Mouse (Mus musculus) liver (tissue): ENCODE results near the gene Capza1.
A peak's percentile ranks its signal among the peaks of the same experiment; 100 is the strongest.
"Not testable (repeated sequence)": the region's sequence is repeated elsewhere in the genome, so short reads cannot be mapped to it uniquely, and the experiment has no call there.

Source experiments
- DNase-seq: peaks from one replicate; pipeline ENCODE4 v3.0.0-alpha.2; 2020; ENCODE audit warnings: mixed read lengths

The Capza1 gene

DNA sequence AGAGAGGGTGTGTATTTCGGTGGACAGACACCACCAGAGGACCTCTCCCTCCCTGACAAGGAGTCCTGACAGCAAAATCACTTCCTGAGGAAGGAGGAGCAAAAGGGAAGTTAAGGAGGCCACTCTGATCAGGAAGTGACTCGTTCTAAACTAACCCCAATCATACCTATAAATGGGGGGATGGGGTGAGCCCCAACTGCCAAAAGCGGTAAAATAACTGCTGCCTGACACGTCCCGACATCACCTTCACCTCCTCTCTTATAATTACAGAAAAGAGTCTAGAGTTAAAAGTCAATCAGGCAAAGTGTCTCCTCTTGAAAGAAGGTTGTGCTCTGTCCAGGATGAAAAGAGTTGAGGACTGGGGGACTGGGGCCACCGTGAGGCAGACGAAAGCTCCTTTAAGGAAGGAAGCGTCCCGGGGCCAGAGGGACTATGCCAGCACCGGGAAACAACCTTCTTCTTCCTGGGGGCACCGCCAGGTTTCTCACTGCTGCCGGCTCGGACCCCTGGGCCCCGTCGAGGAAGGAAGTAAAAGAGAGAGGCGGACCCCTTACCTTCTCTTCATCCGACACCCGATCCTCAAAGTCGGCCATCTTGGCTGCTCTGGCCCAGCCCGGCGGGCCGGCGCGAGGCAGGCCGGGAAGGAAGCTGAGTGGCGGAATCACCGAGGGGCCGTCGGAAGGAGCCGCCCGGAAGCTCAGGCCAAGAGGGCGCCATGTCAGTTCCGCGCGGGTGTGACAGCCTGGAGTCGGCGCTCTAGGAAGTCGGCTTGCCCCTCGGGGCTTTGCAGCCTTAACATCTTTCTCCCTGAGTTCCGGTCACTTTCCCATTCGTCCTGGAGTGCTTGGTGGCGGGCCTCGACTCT is at the start of gene Capza1, which contains the start of gene St7l:
Gene Capza1 (minus strand): TSS at position 720 of the 865 bp plus-strand sequence.
Gene St7l (plus strand): TSS at position 220 of the 865 bp plus-strand sequence.
- peak; percentile 92 for DNase-seq

DNA sequence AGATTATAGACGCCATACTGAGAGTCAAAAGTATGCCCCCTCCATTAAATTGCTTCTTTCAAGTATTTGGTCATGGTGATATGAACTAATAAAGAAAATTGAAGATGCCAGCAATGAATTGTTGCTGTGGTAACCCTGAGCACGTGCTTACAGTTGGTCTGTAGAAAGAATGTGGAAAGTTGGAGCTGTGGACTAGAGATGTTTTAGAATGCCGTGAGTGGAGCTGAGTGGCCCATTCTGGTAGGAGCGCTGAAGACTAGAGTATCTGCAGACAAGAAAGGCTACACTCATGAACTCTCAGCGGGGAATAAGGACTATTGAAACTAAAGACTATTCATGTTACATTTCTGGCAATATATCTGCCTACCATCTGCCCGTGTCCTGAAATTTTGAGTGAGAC is 44.9 kb upstream of the Capza1 start:
- no peak for DNase-seq

DNA sequence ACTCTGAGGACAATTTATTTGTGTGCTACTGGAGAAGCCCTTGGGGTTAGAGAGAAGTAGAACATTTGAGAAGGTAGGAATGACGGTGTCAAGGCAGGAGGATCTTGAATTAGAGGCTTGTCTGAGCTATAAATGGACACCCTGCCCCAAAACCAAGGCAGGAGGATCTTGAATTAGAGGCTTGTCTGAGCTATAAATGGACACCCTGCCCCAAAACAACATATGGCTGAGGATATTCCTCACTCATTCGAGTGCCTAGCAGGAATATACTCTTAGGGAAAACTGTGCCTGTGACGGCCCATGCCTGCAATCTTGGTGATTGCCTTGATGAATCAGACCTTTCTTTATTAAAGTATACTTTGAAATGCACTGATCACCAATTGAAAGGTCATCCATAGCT is 41.7 kb upstream of the Capza1 start:
- DNase-seq, result no peak

DNA sequence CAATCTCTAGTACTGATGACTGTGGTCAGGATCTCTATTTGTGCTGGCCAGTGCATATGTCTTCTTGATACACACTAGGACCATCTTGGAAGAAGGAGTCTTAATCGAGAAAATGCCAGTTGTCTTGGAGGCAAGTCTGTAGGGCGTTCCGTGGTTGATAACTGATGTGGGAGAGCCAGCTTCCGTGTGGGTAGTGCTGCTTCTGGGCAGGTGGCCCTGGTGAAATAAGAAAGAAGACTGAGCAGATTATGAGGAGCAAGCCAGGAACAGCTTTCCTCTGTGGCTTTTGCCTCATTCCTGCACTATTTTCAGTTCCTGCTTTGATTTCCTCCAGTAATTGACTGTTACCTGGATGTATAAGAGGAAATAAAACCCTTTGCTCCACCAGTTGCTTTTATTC is 41.1 kb upstream of the Capza1 start:
- no peak for DNase-seq

DNA sequence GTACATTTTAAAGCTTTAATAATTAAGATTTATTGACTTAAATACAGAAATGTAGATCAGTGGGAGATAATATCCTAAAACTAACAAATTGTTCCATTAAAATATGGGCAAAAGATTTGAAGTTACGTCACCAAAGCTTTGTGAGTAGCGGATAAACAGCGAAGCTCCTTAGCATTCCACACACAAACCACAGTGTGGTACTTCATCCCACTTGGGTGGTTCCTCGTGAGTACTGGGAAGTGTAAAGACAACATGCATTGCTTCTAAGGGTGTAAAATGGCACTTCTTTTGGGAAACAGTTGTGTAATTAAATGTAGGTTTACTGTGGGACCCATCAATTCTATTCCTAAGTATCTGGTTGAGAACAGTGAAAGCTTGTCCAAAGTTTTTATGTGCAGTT is 36.8 kb upstream of the Capza1 start:
- DNase-seq, result no peak

DNA sequence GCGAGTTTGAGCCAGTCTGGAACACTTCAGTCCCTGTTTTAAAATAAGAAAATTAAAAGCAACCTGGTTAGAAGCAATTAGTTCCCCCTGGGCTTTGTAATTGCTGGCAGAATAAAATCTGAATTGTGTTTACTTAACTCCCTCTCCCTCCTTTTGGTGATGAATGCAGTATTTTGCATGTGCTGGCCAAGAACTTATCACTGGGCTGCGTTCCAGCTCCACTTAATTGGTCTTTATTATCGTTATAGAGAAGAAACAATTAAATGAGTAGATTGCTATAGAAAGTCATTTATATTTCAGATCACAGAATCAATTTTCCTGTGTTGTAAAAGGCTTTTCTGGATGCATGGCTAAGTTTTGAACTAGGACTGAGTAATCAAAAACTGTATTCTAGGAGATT is 31.8 kb upstream of the Capza1 start:
- no peak for DNase-seq

DNA sequence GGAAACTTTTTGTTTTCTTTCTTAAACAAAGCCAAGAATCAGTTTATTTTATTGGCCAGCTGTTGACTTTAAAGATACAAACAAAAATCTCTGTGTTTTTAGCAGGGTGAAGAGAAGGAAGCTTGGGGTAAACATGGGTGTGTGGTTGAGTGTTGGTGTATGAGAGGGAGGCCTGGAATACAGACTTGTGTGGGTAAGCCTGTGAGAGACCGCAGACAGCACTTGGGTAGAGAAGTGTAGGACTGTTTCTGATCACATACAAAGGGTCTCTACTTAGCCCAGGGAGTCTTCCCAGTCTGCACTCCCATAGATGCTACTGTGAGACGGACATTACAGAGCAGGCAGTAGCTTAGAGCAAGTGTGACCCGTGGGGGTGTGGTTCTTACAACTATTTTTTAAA is 24.3 kb upstream of the Capza1 start:
- no peak for DNase-seq

DNA sequence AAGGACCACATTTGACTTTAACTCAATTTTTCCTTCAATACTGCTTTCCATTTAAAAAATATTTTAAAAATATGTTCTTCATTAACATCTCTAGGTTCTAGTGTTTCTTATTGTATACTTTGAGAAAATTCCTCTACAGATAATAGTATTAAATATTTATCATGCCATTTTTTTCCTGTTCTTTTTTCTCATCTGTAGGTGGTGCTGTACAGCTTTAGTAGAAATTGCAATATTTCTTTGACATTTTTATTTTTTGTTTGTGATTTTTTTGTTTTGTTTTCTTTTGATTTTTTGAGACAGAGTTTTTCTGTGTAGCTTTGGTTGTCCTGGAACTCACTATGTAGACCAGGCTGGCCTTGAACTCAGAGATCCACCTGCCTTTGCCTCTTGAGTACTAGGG is 5.3 kb upstream of the Capza1 start:
- DNase-seq, result no peak

DNA sequence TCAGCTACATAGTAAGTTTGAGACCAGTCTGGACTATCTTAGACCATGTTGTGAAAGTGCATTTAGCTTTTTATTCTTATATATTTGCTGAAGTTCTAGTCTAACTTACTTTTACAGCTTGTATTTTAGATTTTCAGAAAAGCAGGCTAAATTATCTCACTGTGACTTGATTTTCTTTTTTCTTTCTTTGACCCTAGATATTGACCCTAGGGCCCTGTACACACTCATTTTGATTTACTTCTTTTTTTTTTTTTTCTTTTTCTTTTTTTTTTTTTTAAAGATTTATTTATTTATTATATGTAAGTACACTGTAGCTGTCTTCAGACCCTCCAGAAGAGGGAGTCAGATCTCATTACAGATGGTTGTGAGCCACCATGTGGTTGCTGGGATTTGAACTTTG is 2.4 kb upstream of the Capza1 start:
- DNase-seq, result not testable (repeated sequence)

DNA sequence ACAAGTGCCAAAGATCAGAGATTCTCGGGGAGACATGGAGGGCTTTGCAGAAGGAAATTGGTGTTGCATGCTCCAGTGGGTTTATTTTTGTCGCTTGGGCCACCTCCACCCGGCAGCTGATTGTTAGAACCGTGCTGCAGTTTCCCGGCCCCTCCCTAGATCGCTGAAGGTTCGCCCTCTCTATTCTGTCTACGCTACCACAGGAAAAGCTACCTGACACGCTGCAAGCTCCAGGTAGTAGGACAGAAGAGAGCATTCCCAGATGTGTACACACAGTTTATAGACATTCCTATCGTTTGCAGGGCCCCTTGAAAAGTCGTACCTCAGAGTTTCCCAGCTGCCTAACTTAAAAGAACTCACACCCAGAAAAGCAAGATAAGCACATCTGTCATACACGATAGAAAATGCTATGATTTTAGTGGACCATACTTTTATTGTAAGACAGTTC is 1.1 kb upstream of the Capza1 start:
- DNase-seq, result peak; percentile 60

DNA sequence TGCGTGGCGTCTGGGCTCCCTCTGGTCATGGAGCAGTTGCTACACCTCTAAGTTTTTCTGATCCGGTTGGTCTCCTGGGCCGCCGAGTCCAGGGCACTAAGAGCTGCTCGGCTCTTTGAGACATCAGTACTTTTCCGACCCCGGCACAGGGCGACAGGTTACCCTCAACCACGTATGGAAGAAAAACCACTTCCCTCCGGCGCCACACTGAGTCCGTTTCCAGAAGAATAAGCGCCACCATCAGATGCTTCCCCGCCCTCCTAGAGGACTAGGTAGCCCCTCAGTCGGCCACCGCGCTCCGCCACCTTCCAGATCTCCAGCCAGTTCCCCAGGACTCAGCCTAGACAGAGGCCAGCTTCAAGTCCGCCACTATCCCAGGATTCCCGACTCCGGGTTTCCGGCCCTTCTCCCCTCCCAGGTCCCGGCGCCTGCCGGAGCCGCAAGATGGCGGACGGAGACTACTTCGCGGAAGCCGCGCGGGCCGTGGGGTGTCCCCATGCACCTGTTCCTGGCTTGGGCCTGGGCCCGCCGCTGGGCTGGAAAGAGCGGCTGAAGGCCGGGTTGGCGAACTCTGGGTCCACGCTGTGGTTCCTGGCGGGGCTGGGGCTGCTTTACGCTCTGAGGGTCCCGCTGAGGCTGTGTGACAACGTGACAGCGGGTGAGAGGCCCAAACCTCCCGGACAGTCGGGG is 491 bp upstream of the Capza1 start:
- DNase-seq, result peak; percentile 83

DNA sequence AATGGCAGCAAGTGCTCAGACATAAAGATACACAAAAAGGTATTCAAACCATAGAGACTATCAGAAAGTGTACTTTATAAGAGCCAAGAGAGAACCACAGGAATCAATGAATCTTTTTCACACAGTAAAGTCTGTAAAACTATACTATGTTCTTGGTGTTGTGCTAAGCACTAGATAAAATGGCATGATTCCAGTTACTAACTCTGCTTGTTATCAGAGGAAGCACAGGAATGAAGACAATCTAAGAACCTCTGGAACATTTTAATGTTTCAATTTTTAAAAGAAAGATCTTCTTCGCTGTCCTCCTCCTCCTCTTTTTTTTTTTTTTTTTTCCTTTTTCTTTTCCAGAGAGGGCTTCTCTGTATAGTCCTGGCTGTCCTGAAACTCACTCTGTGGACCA is 5.7 kb downstream of the Capza1 start:
- DNase-seq, result no peak

DNA sequence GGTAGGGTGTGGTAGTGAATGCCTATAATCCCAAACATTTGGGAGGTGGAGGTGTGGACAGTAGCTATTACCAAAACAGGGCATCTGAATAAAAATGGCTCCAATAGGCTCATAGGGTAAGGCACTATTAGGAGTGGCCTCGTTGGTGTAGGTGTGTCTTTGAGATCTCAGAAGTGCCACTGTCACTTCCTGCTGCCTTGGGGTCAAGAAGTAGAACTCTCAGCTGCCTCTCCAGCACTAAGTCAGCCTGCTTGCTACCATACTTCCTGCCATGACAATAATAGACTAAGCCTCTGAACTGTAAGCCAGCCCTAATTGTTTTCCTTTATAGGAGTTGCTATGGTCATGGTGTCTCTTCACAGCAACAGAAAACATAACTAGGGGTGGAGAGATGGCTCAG is 8.2 kb downstream of the Capza1 start:
- DNase-seq, result no peak

DNA sequence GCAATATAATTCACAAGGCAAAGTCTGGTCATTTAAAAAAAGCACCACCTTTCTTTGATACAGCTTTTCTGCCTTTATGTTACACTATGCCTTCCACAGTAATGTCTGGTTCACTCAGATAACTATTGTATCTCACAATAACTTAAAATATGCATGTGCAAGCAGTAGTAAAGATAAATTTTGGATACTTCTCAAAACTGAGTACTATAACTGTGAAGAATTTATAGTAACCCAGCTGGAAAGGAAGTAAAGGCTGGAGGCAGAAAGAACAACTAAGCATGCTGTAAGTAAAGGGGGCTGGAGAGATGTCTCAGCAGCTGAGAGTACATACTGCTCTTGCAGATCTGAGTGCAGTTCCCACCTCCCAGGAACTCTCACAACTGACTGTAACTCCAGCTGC is 9.4 kb downstream of the Capza1 start:
- DNase-seq, result no peak

DNA sequence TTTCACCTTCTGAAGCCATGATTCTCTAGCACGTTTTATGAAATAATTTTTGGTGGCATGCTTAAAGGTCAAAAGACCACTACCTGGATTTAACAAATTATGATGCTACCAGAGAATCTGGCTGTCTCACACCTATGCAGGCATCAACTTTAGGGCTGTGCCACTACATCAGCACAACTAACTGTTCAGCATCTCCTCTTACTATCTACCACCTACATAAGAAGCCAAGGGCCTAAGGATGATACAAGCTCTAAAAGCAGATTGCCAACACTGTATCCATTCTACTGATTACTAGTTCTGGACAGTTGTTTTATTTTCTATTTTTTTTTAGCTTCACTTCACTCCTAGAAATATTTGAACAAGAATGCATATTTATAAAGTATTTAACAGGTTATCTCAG is 9.8 kb downstream of the Capza1 start:
- no peak for DNase-seq

DNA sequence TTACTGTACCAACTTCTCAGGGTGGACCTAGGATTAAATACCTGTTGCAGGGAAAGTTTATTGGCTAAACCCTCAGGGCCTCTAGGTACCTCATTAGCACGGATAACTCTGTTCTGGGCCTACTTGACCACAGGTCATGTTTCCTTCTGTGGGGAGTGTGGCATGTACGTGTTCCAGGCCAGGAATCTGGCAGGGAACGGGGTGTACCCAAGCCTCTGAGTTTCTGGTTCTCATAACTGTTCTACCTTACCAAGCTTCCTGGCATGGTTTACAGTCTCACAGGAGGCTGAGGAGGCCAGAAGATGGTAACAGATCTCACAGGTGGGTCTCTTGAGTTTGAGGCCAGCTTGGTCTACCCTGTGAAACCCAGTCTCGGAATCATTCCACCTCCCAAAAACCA is 17.7 kb downstream of the Capza1 start:
- no peak for DNase-seq

DNA sequence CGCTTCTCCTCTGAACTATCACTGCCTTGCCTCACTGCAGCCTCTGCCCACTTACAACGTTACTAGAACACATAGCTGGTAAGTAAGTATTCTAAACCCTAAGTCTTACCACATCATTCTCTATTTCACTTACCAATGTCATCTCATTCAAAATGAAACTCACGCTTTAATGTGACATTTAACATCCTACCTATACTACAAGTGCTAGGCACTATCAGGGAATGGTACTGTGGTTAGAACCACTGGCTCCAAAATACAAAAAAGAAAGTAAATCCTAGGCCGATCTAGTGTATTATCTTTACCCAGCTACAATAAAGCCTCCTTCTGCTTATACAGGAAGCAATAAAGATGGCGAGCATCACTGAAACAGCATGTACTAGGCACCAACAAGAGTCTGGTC is 23.3 kb downstream of the Capza1 start:
- DNase-seq, result no peak

DNA sequence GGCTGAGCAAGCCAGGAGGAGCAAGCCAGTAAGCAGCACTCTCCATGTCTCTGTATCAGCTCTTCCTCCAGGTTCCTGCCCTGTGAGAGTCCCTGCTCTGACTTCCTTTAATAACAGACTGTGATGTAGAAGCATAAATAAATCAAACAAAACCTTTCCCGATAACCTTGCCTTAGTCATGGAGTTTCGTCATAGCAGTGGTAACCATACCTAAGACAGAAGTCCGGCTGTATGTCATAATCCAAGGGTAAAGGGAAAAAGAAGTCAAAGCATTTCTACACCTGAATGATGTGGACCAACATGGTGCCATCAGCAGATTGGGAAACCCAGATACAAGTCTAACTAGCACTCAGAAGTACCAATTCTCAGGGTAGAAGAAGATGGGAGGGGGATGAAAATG is 28.5 kb downstream of the Capza1 start:
- no peak for DNase-seq

DNA sequence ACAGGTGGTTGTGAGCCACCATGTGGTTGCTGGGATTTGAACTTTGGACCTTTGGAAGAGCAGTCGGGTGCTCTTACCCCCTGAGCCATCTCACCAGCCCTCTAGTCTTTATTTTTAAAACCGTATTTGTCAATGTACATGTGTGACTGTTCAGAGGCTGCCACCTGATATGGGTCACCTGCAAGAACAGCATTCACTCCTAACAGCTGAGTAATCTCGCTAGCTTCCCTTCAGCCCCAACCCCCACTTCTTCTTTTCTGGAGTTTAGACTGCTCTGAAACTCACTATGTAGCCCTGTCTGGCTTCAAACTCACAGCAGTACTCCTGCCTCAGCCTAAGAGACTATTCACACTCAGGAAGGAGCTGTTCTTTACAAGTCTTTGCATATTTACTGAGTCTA is 41.9 kb downstream of the Capza1 start:
- no peak for DNase-seq

DNA sequence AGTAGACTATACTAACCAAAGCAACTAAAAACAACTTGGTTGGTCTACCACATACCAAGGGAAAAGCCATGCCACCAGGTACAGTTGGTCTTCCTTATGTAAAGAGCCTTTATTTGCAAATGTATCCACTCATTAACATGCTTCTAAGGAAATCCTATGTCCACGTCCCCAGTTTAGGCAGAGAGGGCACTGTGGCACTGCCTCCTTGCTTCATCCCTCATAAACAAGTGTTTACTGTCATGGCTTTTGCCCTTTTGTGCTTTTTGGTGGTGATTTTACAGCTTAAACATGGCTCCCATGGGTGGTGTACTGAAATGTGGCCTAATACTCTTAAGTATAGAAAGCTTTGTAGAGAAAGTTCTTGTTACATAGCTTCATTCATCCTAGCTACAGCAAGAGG is 43.9 kb downstream of the Capza1 start:
- no peak for DNase-seq

DNA sequence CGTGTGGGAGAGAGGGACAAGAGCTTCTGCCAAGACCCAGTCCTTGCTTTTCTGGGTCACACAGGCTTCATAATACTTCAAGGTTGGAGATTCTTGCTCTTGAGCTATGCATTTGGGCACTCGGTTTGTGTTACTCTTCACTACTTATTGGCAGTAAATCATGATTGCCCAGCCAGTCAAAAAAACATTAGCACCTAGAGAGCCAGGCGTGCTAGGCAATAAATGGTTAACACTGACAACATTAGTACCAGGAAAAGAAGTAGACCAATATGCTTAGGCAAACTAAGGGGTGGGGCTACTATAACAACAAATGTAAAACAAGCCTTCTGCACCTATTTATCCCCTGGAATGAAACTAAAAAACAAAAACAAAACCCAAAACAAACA is 45.6 kb downstream of the Capza1 start:
- DNase-seq, result no peak

DNA sequence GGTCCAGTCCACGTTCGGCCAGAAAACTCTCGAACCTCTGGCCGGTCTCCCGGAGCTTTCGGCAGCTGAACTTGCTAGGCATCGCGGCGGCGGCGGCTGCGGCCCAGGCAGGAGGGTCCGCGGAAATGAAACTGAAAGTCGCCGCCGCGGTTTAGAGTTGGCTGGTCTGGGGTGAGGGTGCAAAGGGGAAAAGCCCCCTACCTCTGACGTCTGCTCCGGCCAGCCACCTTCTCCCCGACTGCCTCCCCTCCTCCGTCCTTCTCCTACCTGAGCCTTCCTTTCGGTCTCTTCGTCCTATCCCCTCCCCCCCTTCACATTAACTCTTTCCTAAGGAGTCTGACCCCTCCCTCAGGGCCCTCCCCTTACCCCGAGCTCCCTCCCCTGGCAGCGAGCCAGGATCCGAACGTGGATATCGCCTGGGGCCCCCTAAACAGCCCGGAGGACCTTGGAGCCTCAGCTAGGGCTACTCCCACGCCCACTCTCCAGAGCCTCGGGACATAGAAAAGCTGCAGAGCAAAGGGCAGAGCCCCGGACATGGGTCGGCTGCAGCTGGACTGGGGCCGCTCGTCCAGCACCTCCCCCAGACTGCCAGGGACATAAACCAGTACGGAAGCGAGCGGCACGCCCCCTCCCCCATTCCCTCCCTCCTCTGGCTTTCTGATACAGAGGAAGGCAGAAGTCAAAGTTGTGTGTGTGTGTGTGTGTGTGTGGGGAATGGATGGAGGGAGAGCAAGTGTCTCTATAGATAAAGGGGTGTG is 46.1 kb downstream of the Capza1 start, which contains the start of gene Mov10:
Gene Mov10 (minus strand): TSS at position 573 of the 758 bp plus-strand sequence.
- peak; percentile 84 for DNase-seq

DNA sequence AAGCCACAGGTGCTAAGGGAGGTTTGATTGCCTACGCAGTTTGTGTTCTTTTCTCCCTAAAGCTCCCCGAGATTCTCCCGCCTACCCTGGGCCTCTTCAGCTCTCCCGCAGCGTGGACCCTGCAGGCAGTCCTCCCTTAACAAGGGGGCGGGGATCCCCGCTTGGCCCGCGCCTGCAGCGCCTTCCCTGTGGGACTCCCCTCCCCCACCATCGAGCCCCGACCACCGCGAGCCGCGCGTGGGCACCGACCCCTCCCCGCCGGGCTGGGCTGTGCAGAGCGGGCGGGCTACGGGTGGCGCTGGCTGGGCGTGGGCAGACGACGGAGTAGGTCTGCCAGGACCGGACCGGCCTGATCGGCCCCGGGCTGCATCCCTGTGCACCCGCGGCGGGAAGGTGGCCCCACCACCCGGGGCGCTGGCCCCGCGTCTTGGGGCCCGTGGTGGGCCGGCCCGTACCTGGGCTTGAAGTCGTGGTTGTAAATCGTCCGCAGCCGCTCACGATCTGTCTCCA is 46.8 kb downstream of the Capza1 start:
- DNase-seq, result peak; percentile 62
